Mouse (Mus musculus) cerebellum, adult (tissue): ENCODE results near the gene Ablim2.
A peak's percentile ranks its signal among the peaks of the same experiment; 100 is the strongest.

ENCODE experiments used
- ATAC-seq: cut with Nextera tagmentation; 2 replicates; pipeline ENCODE4 v1.9.2; 2017; ENCODE audit warnings: mild to moderate bottlenecking, moderate library complexity, mixed read lengths; ENCODE audit not compliant: insufficient number of reproducible peaks, low FRiP score, low TSS enrichment

Gene Ablim2

GRCm38 (mm10) chr5:35903456-35903855 is 145.8 kb downstream of the Ablim2 start:
- ATAC-seq = no peak

GRCm38 (mm10) chr5:35905283-35905682 is 147.6 kb downstream of the Ablim2 start:
- ATAC-seq = no peak

GRCm38 (mm10) chr5:35907090-35907489 is 149.4 kb downstream of the Ablim2 start:
- no peak for ATAC-seq

- ATAC-seq = peak; percentile 95
Measured at GRCm38 (mm10) chr5:35907633-35908426, 150.2 kb downstream of the Ablim2 start.

GRCm38 (mm10) chr5:35908626-35909443 is 151.2 kb downstream of the Ablim2 start:
- ATAC-seq = no peak

- no peak for ATAC-seq
Measured at GRCm38 (mm10) chr5:35915629-35916300, 158.1 kb downstream of the Ablim2 start.

- ATAC-seq = no peak
Measured at GRCm38 (mm10) chr5:35916666-35917065, 159.0 kb downstream of the Ablim2 start.

GRCm38 (mm10) chr5:35918387-35918786 is 160.7 kb downstream of the Ablim2 start:
- no peak for ATAC-seq

GRCm38 (mm10) chr5:35920076-35920475 is 162.4 kb downstream of the Ablim2 start:
- ATAC-seq = no peak

- no peak for ATAC-seq
Measured at GRCm38 (mm10) chr5:35920557-35920956, 162.9 kb downstream of the Ablim2 start.

GRCm38 (mm10) chr5:35921141-35921540 is 163.5 kb downstream of the Ablim2 start:
- ATAC-seq = no peak

- ATAC-seq = no peak
Measured at GRCm38 (mm10) chr5:35921595-35922254, 164.0 kb downstream of the Ablim2 start.

- no peak for ATAC-seq
Measured at GRCm38 (mm10) chr5:35923448-35923847, 165.8 kb downstream of the Ablim2 start.

- ATAC-seq = peak; percentile 73
Measured at GRCm38 (mm10) chr5:35925171-35925634, 167.5 kb downstream of the Ablim2 start.

GRCm38 (mm10) chr5:35926511-35926910 is 168.8 kb downstream of the Ablim2 start:
- ATAC-seq = no peak

- ATAC-seq = no peak
Measured at GRCm38 (mm10) chr5:35931296-35931695, 173.6 kb downstream of the Ablim2 start.

- no peak for ATAC-seq
Measured at GRCm38 (mm10) chr5:35933059-35933458, 175.4 kb downstream of the Ablim2 start.
